Mouse (Mus musculus) megakaryocyte, embryonic 14.5 days (primary cell): ENCODE measurements around the gene Tmem222. TPM values are rescaled to one million over a fixed set of nuclear protein-coding genes. Genes with fewer than 3 reads are reported as not detected.

ENCODE experiments used
- H3K27me3 ChIP-seq: replicated peaks from 2 replicates; pipeline ENCODE3; 2012; ENCODE audit warnings: inconsistent platforms
- H3K36me3 ChIP-seq: replicated peaks from 2 replicates; pipeline ENCODE3; 2012; ENCODE audit warnings: low read length, inconsistent platforms, mixed read lengths
- H3K4me1 ChIP-seq: 2 replicates; pipeline ENCODE4 v1.6.1; 2012; ENCODE audit warnings: inconsistent platforms
- H3K4me3 ChIP-seq: replicated peaks from 2 replicates; pipeline ENCODE3; 2012; ENCODE audit warnings: moderate library complexity, mild to moderate bottlenecking, inconsistent platforms
- H3K9me3 ChIP-seq: 2 replicates; pipeline ENCODE4 v1.6.1; 2012; ENCODE audit warnings: inconsistent platforms
- FLI1 ChIP-seq: IDR thresholded peaks from 2 replicates; pipeline ENCODE4 v1.6.1; 2012; ENCODE audit warnings: low read length, inconsistent platforms, mixed read lengths
- GATA1 ChIP-seq: IDR thresholded peaks from 3 replicates; pipeline ENCODE4 v1.6.1; 2012; ENCODE audit warnings: mixed read lengths, low read length, inconsistent platforms, borderline replicate concordance
- polyA plus RNA-seq: library from polyadenylated mRNA; stranded (reverse); fragments of >175 nt; gene quantifications from 2 replicates; pipeline ENCODE4 v1.2.3, GENCODE M21; 2012; ENCODE audit warnings: low replicate concordance; ENCODE audit not compliant: insufficient read depth

The Tmem222 gene
- polyA plus RNA-seq, 1 experiment: 12.2 TPM

DNA sequence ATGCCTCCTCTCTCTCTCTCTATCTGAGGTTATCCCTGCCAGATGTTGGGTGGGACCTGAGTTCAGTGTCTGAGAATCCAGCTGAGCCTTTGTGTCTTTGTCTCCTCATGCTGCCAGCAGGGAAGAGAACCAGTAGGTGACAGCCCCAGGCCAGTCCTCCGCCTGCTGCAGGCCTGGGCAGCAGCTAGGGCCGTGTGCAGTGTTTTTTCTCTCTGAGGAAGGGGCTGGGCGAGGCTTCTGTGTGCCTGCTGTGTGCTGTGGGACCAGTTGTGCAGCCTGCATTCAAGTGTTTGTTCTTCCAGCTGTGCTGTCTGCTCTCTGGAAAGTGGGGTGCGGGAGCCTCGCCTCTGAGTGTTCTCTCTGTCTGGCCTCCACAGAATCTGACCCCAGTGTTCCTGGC, 53.7 kb downstream of the Tmem222 start:
- TF ChIP-seq FLI1: no peak
- TF ChIP-seq GATA1: no peak
- no peaks in the 10 kb centered on the region for H3K9me3 ChIP-seq
- H3K36me3 ChIP-seq: no peaks in the 10 kb centered on the region
- peaks cover 75% of the 10 kb centered on the region for H3K27me3 ChIP-seq
- H3K4me3 ChIP-seq: no peak overlapping the region
- peaks cover 21% of the 10 kb centered on the region for H3K4me1 ChIP-seq

DNA sequence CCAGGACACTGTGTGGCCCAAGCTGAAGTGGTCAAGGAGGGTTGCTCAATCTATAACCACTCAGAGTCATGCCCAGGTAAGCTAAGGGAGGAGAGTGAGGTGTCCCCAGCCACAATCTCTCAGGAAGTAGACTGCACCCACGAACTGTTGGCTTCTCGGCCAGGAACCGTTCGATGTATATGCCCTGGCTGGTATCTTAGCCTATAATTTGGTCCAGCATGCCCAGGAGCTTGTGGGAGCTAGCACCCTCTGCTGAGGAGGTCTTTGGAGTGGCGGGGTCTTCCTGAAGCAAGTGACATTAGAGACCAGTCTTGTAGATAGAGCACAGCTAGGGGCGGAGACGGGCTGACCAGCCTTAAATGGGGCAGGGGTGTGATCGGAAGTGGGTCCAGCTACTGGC, 55.9 kb downstream of the Tmem222 start:
- H3K4me3 ChIP-seq: no peak overlapping the region
- TF ChIP-seq GATA1: no peak
- H3K9me3 ChIP-seq: no peaks in the 10 kb centered on the region
- peaks cover 86% of the 10 kb centered on the region for H3K27me3 ChIP-seq
- H3K36me3 ChIP-seq: no peaks in the 10 kb centered on the region
- peaks cover 26% of the 10 kb centered on the region for H3K4me1 ChIP-seq

DNA sequence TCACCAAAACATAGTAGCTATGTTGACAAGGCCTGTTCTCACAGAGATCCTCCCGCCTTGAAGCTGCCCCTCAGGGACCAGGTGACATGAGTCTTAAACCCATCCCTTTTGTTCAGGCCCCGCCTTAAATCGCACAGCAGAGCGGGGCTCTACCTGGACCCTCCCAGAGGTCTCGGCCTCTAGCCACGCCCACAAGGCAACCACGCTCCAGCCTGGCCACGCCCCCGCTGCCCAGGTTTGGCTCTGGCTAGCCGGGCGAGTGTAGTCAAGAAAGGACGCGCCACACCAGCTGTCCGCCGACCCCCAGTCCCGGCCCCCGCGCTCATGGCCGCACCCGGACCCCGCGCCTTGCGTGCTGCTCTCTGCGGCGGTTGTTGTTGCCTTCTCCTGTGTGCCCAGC, 56.9 kb downstream of the Tmem222 start:
- peaks cover 21% of the 10 kb centered on the region for H3K4me1 ChIP-seq
- no peaks in the 10 kb centered on the region for H3K9me3 ChIP-seq
- no peak overlapping the region for H3K4me3 ChIP-seq
- H3K36me3 ChIP-seq: no peaks in the 10 kb centered on the region
- TF ChIP-seq GATA1: no peak
- no peak for TF ChIP-seq FLI1
- H3K27me3 ChIP-seq: peaks cover 83% of the 10 kb centered on the region

DNA sequence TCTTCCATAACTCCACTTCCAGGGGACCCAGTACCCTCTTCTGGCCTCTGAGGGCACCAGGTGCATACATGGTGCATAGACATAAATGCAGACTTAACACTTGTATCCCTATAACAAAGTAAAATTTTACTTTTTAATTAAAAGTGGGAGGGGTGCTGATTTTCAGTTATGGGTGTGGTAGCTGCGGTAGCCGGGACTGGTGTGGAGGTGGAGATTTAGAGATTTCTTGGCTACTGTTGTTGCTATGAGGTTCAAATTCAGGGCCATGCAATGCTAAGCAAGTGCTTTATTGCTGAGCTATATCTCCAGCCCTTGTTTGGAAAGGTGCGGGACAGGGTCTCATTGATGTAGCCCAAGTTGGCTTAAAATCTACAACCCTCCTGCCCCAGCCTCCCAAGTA, 58.8 kb downstream of the Tmem222 start:
- TF ChIP-seq FLI1 (no peak), GATA1 (no peak)
- H3K9me3 ChIP-seq: no peaks in the 10 kb centered on the region
- H3K36me3 ChIP-seq: no peaks in the 10 kb centered on the region
- peaks cover 85% of the 10 kb centered on the region for H3K27me3 ChIP-seq
- H3K4me3 ChIP-seq: no peak overlapping the region
- H3K4me1 ChIP-seq: peaks cover 24% of the 10 kb centered on the region

DNA sequence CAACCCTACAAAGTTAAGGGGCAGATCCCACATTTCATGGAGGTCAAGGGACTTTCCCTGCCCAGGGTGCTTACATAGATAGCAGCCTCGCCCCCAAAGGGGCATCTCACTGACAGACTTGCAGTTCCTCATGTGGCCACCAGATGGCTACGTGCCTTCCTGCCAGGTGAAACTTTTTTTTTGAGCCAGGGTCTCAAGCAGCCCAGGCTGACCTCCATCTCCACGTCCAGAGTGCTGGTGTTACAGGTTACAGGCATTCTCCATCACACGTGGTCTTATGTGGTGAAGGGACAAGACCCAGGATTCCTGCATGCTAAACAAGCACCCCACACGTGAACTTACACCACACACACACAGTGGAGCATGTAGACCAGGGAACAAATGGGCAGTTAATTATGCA, 60.0 kb downstream of the Tmem222 start:
- Histone ChIP-seq H3K4me1 (peaks cover 30% of the 10 kb centered on the region), H3K36me3 (no peaks in the 10 kb centered on the region), H3K27me3 (peaks cover 85% of the 10 kb centered on the region), H3K9me3 (no peaks in the 10 kb centered on the region), H3K4me3 (no peak overlapping the region)
- TF ChIP-seq FLI1 (no peak), GATA1 (no peak)

Other genes starting within 250 kb of the Tmem222 start
- gene Wasf2, start 147.3 kb downstream of the Tmem222 start, polyA plus RNA-seq: 43.7 and 76.2 TPM in 2 replicates
- 1.7 and 2.5 TPM in 2 replicates for gene Cd164l2, start 65.7 kb downstream of the Tmem222 start, polyA plus RNA-seq
- gene Gpr3, start 65.3 kb downstream of the Tmem222 start, polyA plus RNA-seq: not detected in 2 replicates
- gene Map3k6, start 37.0 kb downstream of the Tmem222 start, polyA plus RNA-seq: 4.1 and 11.6 TPM in 2 replicates
- 6.0 TPM in 1 of 2 replicates, not detected in the other for gene Sytl1, start 14.7 kb downstream of the Tmem222 start, polyA plus RNA-seq
- 85.7 and 118 TPM in 2 replicates for gene Wdtc1, start 75.7 kb upstream of the Tmem222 start, polyA plus RNA-seq
- gene Slc9a1, start 91.9 kb upstream of the Tmem222 start, polyA plus RNA-seq: 50.9 and 56.9 TPM in 2 replicates
- gene Tent5b, start 202.3 kb upstream of the Tmem222 start, polyA plus RNA-seq: 0.97 TPM in 1 of 2 replicates, not detected in the other
- gene Trnp1, start 220.8 kb upstream of the Tmem222 start, polyA plus RNA-seq: 0.22 and 2.8 TPM in 2 replicates
- gene Kdf1, start 241.2 kb upstream of the Tmem222 start, polyA plus RNA-seq: 0.83 and 4.7 TPM in 2 replicates